Mouse (Mus musculus) NIH3T3 (cell line): ENCODE measurements around the gene Cep162.

Experiments used
- DNase-seq: peaks from one replicate; pipeline ENCODE4 v3.0.0-alpha.2; 2012; ENCODE audit warnings: low read depth

The Cep162 gene

GRCm38 (mm10) chr9:87254903-87255695, at the start of gene Cep162:
Gene Cep162, minus strand, starts transcription at chr9:87255536.
- peak; percentile 87 for DNase-seq

- DNase-seq, result peak; percentile 3
These were observed 47.9 kb upstream of the Cep162 start for GRCm38 (mm10) chr9:87303196-87303595.

- DNase-seq, result no peak
These were observed 43.6 kb upstream of the Cep162 start for GRCm38 (mm10) chr9:87298900-87299299.

- peak; percentile 2 for DNase-seq
These were observed 42.2 kb upstream of the Cep162 start for GRCm38 (mm10) chr9:87297522-87297921.

GRCm38 (mm10) chr9:87255696-87256030, 327 bp upstream of the Cep162 start:
- DNase-seq, result no peak

- peak; percentile 57 for DNase-seq
These were observed 7.2 kb downstream of the Cep162 start for GRCm38 (mm10) chr9:87248118-87248517.

GRCm38 (mm10) chr9:87247678-87248077, 7.7 kb downstream of the Cep162 start:
- DNase-seq, result no peak

- no peak for DNase-seq
These were observed 42.1 kb downstream of the Cep162 start for GRCm38 (mm10) chr9:87213204-87213603.

GRCm38 (mm10) chr9:87210830-87211339, 44.5 kb downstream of the Cep162 start:
- no peak for DNase-seq

GRCm38 (mm10) chr9:87202431-87202830, 52.9 kb downstream of the Cep162 start:
- no peak for DNase-seq

GRCm38 (mm10) chr9:87200919-87201318, 54.4 kb downstream of the Cep162 start:
- DNase-seq, result no peak

GRCm38 (mm10) chr9:87200426-87200825, 54.9 kb downstream of the Cep162 start:
- no peak for DNase-seq

- no peak for DNase-seq
These were observed 57.3 kb downstream of the Cep162 start for GRCm38 (mm10) chr9:87198036-87198435.

- no peak for DNase-seq
These were observed 58.1 kb downstream of the Cep162 start for GRCm38 (mm10) chr9:87197277-87197676.

- peak; percentile 15 for DNase-seq
These were observed 61.6 kb downstream of the Cep162 start for GRCm38 (mm10) chr9:87193721-87194120.

- no peak for DNase-seq
These were observed 68.0 kb downstream of the Cep162 start for GRCm38 (mm10) chr9:87187336-87187735.

GRCm38 (mm10) chr9:87182231-87182630, 73.1 kb downstream of the Cep162 start:
- no peak for DNase-seq

- no peak for DNase-seq
These were observed 76.8 kb downstream of the Cep162 start for GRCm38 (mm10) chr9:87178534-87178933.

GRCm38 (mm10) chr9:87171517-87171916, 83.8 kb downstream of the Cep162 start:
- no peak for DNase-seq

GRCm38 (mm10) chr9:87170891-87171290, 84.4 kb downstream of the Cep162 start:
- no peak for DNase-seq

GRCm38 (mm10) chr9:87169144-87169543, 86.2 kb downstream of the Cep162 start:
- DNase-seq, result no peak

GRCm38 (mm10) chr9:87168051-87168450, 87.3 kb downstream of the Cep162 start:
- DNase-seq, result no peak

- no peak for DNase-seq
These were observed 88.1 kb downstream of the Cep162 start for GRCm38 (mm10) chr9:87167001-87167830.
